In the genomic region with DNA sequence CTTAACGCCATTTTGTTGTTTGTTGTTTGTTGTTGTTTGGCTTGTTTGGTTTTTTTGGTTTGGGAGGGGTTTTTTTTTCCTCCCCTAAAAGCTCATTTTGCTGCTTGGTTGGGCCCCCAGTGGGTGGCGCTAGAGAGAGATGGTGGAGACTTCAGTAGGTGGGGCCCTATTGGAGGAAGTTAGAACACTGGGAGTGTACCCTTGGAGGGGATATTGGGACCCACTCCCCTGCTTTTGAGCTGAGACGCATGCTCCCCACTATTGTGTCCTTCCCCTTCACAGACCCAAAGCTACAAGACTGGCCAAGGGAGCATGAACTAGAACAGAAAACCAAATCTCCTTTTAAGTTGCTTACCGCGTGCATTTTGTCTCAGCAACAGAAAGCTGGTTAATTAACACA, we compare ENCODE assay signal across 8 mouse cellular contexts. TPM values are rescaled to one million over a fixed set of nuclear protein-coding genes. Genes with fewer than 3 reads are reported as not detected.
DNase-seq lines count a peak whose midpoint lies in the region; ATAC-seq and TF ChIP-seq lines count a peak whose summit lies in the region.

No protein-coding gene starts in this region.

- H3K4me1 ChIP-seq in embryonic facial prominence, embryonic 10.5 days = peaks cover 41% of the 10 kb centered on the region
- 0 out of 4 replicates have a peak, but pooled peaks cover 0 to 2% of the 10 kb centered on the region in 2 experiments for H3K4me1 ChIP-seq in liver, embryonic 14.5 days (replicated peaks; ENCODE audit: control insufficient read depth in 2 of 2, insufficient read depth in 2 of 2, low read length in 1 of 2)

- H3K4me2 ChIP-seq in liver, embryonic 14.5 days (ENCODE audit: low read depth) = no peak overlapping the region

- no peak overlapping the region for H3K27ac ChIP-seq in embryonic facial prominence, embryonic 10.5 days (replicated peaks)
- H3K27ac ChIP-seq in liver, embryonic 14.5 days = no peak overlapping the region

- DNase-seq in layer of hippocampus, adult 11-12 months (ENCODE audit: low spot score) = peak; percentile 78
- DNase-seq in layer of hippocampus, adult 9-10 months (ENCODE audit: low spot score) = no peak
- DNase-seq in ES-CJ7 (ENCODE audit: low read depth, low spot score) (peak; percentile 69), adipocyte (ENCODE audit: low spot score) (peak; percentile 20)
- DNase-seq in embryonic facial prominence, embryonic 10.5 days (ENCODE audit: low spot score) = peak; percentile 48
- DNase-seq in liver, embryonic 14.5 days (ENCODE audit: low read depth in 3 of 3, low spot score in 3 of 3) = no peak
- peak; percentile 33 for DNase-seq in splenic B cell, adult 2 months (ENCODE audit: low read depth, low spot score)

- TF ChIP-seq CTCF in liver, embryonic 14.5 days (IDR thresholded peaks at IDR 0.05; ENCODE audit: low read depth) = peak; percentile 59

- TF ChIP-seq EP300 in liver, embryonic 14.5 days (IDR thresholded peaks at IDR 0.05; ENCODE audit: low read depth) = no peak

- H3K27me3 ChIP-seq in embryonic facial prominence, embryonic 10.5 days (replicated peaks; ENCODE audit: low read depth, poor library complexity, severe bottlenecking) = peaks cover 62% of the 10 kb centered on the region
- peaks cover 39% of the 10 kb centered on the region for H3K27me3 ChIP-seq in liver, embryonic 14.5 days (ENCODE audit: control insufficient read depth, insufficient read depth, low read length)
- H3K27me3 ChIP-seq in splenic B cell, adult 2 months (ENCODE audit: control insufficient read depth, insufficient read depth, low read length, poor library complexity, severe bottlenecking) = no peaks in the 10 kb centered on the region

- no peak overlapping the region for H3K9ac ChIP-seq in liver, embryonic 14.5 days (replicated peaks)

- no peak for ATAC-seq in liver, embryonic 14.5 days (ENCODE audit: insufficient read depth)
- no peak for ATAC-seq in erythroblast, adult 5-6 weeks (replicated peaks; ENCODE audit: low FRiP score, poor library complexity, severe bottlenecking)

- H3K9me3 ChIP-seq in embryonic facial prominence, embryonic 10.5 days = no peaks in the 10 kb centered on the region
- no peaks in the 10 kb centered on the region for H3K9me3 ChIP-seq in liver, embryonic 14.5 days (ENCODE audit: control insufficient read depth, low read length)

- no peaks in the 10 kb centered on the region for H3K36me3 ChIP-seq in embryonic facial prominence, embryonic 10.5 days (replicated peaks)
- no peaks in the 10 kb centered on the region for H3K36me3 ChIP-seq in liver, embryonic 14.5 days (replicated peaks; ENCODE audit: control insufficient read depth, insufficient read depth, low read depth)
- no peaks in the 10 kb centered on the region for H3K36me3 ChIP-seq in splenic B cell, adult 2 months (ENCODE audit: control insufficient read depth, insufficient read depth, low read length, poor library complexity, severe bottlenecking)

- no peak overlapping the region for H3K4me3 ChIP-seq in embryonic facial prominence, embryonic 10.5 days
- H3K4me3 ChIP-seq in liver, embryonic 14.5 days (ENCODE audit: insufficient read depth in 1 of 2, low read depth in 2 of 2, low read length in 2 of 2) = no peak overlapping the region

- WGBS in embryonic facial prominence, embryonic 10.5 days = 54% methylated on average over 5 of the region's 5 CpGs
- WGBS in liver, embryonic 14.5 days (ENCODE audit: insufficient replicate concordance) = 34% methylated on average over 5 of the region's 5 CpGs

RNA-seq across cellular contexts. Expression of gene Tgfa, which starts 1.1 kb away (rescaled TPM):
- 2.1 and 2.4 TPM in 2 replicates for polyA plus RNA-seq in embryonic facial prominence, embryonic 10.5 days (2016; fragmentation: Nextera tagmentation; extraction: Ambion mirVana)
- 0.96 and 0.99 TPM in 2 replicates for polyA plus RNA-seq in liver, embryonic 14.5 days (2012; rRNA removed)
- polyA plus RNA-seq in liver, embryonic 14.5 days (2014; fragmentation: Nextera tagmentation; extraction: Ambion mirVana) = 1.7 and 2.2 TPM in 2 replicates
- not detected in 2 replicates for total RNA-seq in erythroblast, adult 5-6 weeks (2015; ENCODE audit: low replicate concordance)
- not detected in 2 replicates for total RNA-seq in erythroblast, adult 5-6 weeks (2017; ENCODE audit: low replicate concordance)

Comparison
In these comparisons a context has a peak if more than half of its experiments do, and no peak if none do; other contexts are left out.
1. DNase-seq: peak in layer of hippocampus, adult 11-12 months (single experiment), ES-CJ7 (single experiment), adipocyte (single experiment), embryonic facial prominence, embryonic 10.5 days (single experiment) and splenic B cell, adult 2 months (single experiment); none in layer of hippocampus, adult 9-10 months (single experiment) and liver, embryonic 14.5 days (0 of 3).